Mouse (Mus musculus) liver, embryonic 14.5 days (tissue): ENCODE data around the gene Prrx1.

Source experiments
- CTCF ChIP-seq: IDR thresholded peaks from 2 replicates; pipeline ENCODE4 v1.5.1; 2016; ENCODE audit warnings: antibody characterized with exemption, low read depth, control low read depth
- EP300 ChIP-seq: IDR thresholded peaks from 2 replicates; pipeline ENCODE4 v1.6.1; 2016; ENCODE audit warnings: antibody characterized with exemption, low read depth

- no peak for TF ChIP-seq CTCF
- no peak for TF ChIP-seq EP300
Observed at GRCm38 (mm10) chr1:163273132-163273531, 40.4 kb downstream of the Prrx1 start.
